Mouse (Mus musculus): ENCODE measurements at regions not wholly inside any gene's neighbourhood (a gene's known extent, or its start where the extent isn't known, plus 50 kb on each side); places are given as distances from the start of the nearest gene placed in this dataset.

- no peaks in the 10 kb centered on the region for H3K36me3 ChIP-seq (ENCODE audit: inconsistent target)
- no peaks in the 10 kb centered on the region for H3K79me2 ChIP-seq (ENCODE audit: inconsistent target)
- H3K27ac ChIP-seq = no peak overlapping the region
- WGBS (ENCODE audit: missing documents) = 77% methylated on average over 6 of the region's 6 CpGs
- no peak overlapping the region for H3K4me3 ChIP-seq (ENCODE audit: inconsistent target)
Observed at GRCm38 (mm10) chr3:139780054-139780453, 574.6 kb downstream of the Stpg2 start.

GRCm38 (mm10) chr3:139783406-139783805, 577.9 kb downstream of the Stpg2 start:
- Histone ChIP-seq H3K36me3 (ENCODE audit: inconsistent target) (no peaks in the 10 kb centered on the region), H3K27ac (no peak overlapping the region), H3K79me2 (ENCODE audit: inconsistent target) (no peaks in the 10 kb centered on the region), H3K4me3 (ENCODE audit: inconsistent target) (no peak overlapping the region)
- 89% methylated on average over 3 of the region's 3 CpGs for WGBS (ENCODE audit: missing documents)

GRCm38 (mm10) chr3:139786510-139786909, 581.0 kb downstream of the Stpg2 start:
- H3K4me3 ChIP-seq (ENCODE audit: inconsistent target) = no peak overlapping the region
- 43% methylated on average over 1 of the region's 1 CpGs for WGBS (ENCODE audit: missing documents)
- H3K27ac ChIP-seq = no peak overlapping the region
- H3K36me3 ChIP-seq (ENCODE audit: inconsistent target) = no peaks in the 10 kb centered on the region
- H3K79me2 ChIP-seq (ENCODE audit: inconsistent target) = no peaks in the 10 kb centered on the region

- WGBS (ENCODE audit: missing documents) = 17% methylated on average over 2 of the region's 2 CpGs
- Histone ChIP-seq H3K27ac (no peak overlapping the region), H3K4me3 (ENCODE audit: inconsistent target) (no peak overlapping the region), H3K36me3 (ENCODE audit: inconsistent target) (no peaks in the 10 kb centered on the region), H3K79me2 (ENCODE audit: inconsistent target) (no peaks in the 10 kb centered on the region)
Observed at GRCm38 (mm10) chr3:139788854-139789253, 583.4 kb downstream of the Stpg2 start.

DNA sequence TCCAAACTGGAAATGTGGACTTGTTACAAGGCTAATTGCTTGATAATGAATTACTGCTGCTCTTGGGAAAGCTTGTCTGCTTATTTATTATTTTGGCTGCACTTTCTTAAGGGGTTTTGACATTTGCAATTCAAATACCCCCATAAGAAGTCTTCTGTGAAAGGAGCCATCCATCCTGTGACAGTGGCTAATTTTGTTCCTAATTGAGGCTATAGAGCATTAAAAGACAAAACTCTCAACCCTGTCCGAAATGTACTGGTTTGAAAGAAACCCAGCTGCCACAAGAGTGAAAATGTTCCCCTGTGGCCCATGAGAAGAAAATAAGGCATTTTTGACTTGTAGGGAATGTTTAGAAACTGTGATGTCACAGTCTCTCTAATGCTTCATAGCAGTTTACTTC, 591.2 kb downstream of the Stpg2 start:
- Histone ChIP-seq H3K79me2 (ENCODE audit: inconsistent target) (no peaks in the 10 kb centered on the region), H3K4me3 (ENCODE audit: inconsistent target) (no peak overlapping the region), H3K36me3 (ENCODE audit: inconsistent target) (no peaks in the 10 kb centered on the region), H3K27ac (no peak overlapping the region)
- WGBS (ENCODE audit: missing documents) = 89% methylated on average over 1 of the region's 1 CpGs

DNA sequence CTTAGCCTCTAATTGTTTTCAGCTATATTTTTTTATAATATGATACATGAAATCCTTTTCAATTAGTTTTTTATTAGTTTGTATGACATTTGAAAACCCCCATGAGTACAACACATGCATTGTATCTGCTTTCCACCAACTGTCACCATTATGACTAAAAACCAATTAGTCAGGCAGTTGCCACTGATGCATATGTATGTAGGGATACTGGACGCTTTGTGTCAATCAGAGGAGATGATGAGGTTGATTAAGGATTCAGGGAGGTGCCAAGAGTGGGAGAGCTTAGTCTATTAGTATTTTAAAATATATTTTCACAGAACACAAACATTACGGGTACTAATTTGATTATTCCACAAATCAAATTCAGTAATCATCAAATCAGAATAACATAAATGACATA, 593.6 kb downstream of the Stpg2 start:
- no peaks in the 10 kb centered on the region for H3K79me2 ChIP-seq (ENCODE audit: inconsistent target)
- no peak overlapping the region for H3K4me3 ChIP-seq (ENCODE audit: inconsistent target)
- WGBS (ENCODE audit: missing documents) = 100% methylated on average over 2 of the region's 2 CpGs
- no peaks in the 10 kb centered on the region for H3K36me3 ChIP-seq (ENCODE audit: inconsistent target)
- no peak overlapping the region for H3K27ac ChIP-seq

GRCm38 (mm10) chr3:139802716-139803710, 597.5 kb downstream of the Stpg2 start:
- 84% methylated on average over 7 of the region's 7 CpGs for WGBS (ENCODE audit: missing documents)

DNA sequence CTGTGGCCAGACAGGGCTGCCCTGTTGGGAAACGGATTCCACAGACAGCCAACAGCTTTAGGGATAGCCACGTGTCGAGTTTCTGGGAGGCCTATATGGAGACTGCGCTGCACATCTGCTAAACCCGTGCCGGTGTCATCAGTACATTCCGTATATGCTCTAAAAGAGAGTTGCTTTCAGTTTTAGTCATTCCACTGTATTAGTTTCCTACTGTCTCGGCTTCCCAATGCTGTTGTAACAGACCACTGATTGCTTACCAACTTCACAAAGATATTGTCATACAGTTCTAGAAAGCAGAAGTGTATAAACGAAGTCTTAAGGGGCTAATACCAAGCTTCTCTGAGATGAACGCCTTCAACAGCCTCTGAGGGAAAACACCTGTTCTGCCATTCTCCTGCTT, 622.5 kb downstream of the Stpg2 start:
- Histone ChIP-seq H3K27ac (no peak overlapping the region), H3K36me3 (ENCODE audit: inconsistent target) (no peaks in the 10 kb centered on the region), H3K79me2 (ENCODE audit: inconsistent target) (no peaks in the 10 kb centered on the region), H3K4me3 (ENCODE audit: inconsistent target) (no peak overlapping the region)
- WGBS (ENCODE audit: missing documents) = 68% methylated on average over 10 of the region's 10 CpGs

More at GRCm38 (mm10) chr3:139802716-139803710, 597.5 kb downstream of the Stpg2 start:
- Histone ChIP-seq H3K27ac (no peak overlapping the region), H3K36me3 (ENCODE audit: inconsistent target) (no peaks in the 10 kb centered on the region), H3K4me3 (ENCODE audit: inconsistent target) (no peak overlapping the region), H3K79me2 (ENCODE audit: inconsistent target) (no peaks in the 10 kb centered on the region)

- 90% methylated on average over 2 of the region's 2 CpGs for WGBS (ENCODE audit: missing documents)
- H3K79me2 ChIP-seq (ENCODE audit: inconsistent target) = no peaks in the 10 kb centered on the region
- H3K4me3 ChIP-seq (ENCODE audit: inconsistent target) = no peak overlapping the region
- H3K27ac ChIP-seq = no peak overlapping the region
- H3K36me3 ChIP-seq (ENCODE audit: inconsistent target) = no peaks in the 10 kb centered on the region
Observed at GRCm38 (mm10) chr3:139828581-139828980, 623.1 kb downstream of the Stpg2 start.

GRCm38 (mm10) chr3:139832599-139832998, 627.1 kb downstream of the Stpg2 start:
- H3K27ac ChIP-seq = no peak overlapping the region
- H3K36me3 ChIP-seq (ENCODE audit: inconsistent target) = no peaks in the 10 kb centered on the region
- no peak overlapping the region for H3K4me3 ChIP-seq (ENCODE audit: inconsistent target)
- H3K79me2 ChIP-seq (ENCODE audit: inconsistent target) = no peaks in the 10 kb centered on the region
- 92% methylated on average over 5 of the region's 5 CpGs for WGBS (ENCODE audit: missing documents)

GRCm38 (mm10) chr3:139842015-139842414, 636.5 kb downstream of the Stpg2 start:
- no peaks in the 10 kb centered on the region for H3K79me2 ChIP-seq (ENCODE audit: inconsistent target)
- H3K27ac ChIP-seq = no peak overlapping the region
- 0% methylated on average over 1 of the region's 3 CpGs for WGBS (ENCODE audit: missing documents)
- no peak overlapping the region for H3K4me3 ChIP-seq (ENCODE audit: inconsistent target)
- H3K36me3 ChIP-seq (ENCODE audit: inconsistent target) = no peaks in the 10 kb centered on the region

DNA sequence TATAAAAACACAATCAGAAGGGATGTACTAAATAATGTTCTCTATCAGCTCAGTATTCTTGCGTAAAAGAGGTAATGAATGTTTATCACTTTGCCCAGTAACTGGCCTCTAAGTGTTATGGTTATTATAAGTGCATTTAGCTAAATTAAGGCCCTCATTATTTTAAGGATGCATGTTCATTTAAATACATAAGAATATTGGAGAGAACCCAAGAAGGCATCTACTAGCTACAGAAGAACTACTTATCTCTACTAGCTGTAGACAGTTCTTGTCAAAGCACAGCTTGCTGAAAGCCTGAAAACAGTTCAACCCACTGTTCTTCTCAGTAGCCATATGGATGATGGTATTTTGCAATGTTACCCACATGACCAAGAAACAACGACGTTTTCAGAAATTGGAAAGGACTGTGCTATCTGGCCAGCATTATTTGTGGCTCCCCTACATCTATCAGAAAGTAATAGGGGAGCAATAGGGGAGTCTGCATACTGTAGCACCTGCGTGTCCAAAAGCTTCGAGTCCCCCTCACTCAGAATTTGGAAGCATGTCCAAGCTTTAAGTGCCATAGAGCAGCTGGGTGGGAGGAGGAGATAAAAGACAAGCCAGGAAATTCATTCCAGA, 637.6 kb downstream of the Stpg2 start:
- Histone ChIP-seq H3K79me2 (ENCODE audit: inconsistent target) (no peaks in the 10 kb centered on the region), H3K27ac (no peak overlapping the region), H3K4me3 (ENCODE audit: inconsistent target) (no peak overlapping the region), H3K36me3 (ENCODE audit: inconsistent target) (no peaks in the 10 kb centered on the region)
- WGBS (ENCODE audit: missing documents) = 77% methylated on average over 5 of the region's 5 CpGs

GRCm38 (mm10) chr3:139844443-139844842, 638.9 kb downstream of the Stpg2 start:
- H3K79me2 ChIP-seq (ENCODE audit: inconsistent target) = no peaks in the 10 kb centered on the region
- WGBS (ENCODE audit: missing documents) = 64% methylated on average over 3 of the region's 3 CpGs
- no peaks in the 10 kb centered on the region for H3K36me3 ChIP-seq (ENCODE audit: inconsistent target)
- H3K27ac ChIP-seq = no peak overlapping the region
- H3K4me3 ChIP-seq (ENCODE audit: inconsistent target) = no peak overlapping the region

DNA sequence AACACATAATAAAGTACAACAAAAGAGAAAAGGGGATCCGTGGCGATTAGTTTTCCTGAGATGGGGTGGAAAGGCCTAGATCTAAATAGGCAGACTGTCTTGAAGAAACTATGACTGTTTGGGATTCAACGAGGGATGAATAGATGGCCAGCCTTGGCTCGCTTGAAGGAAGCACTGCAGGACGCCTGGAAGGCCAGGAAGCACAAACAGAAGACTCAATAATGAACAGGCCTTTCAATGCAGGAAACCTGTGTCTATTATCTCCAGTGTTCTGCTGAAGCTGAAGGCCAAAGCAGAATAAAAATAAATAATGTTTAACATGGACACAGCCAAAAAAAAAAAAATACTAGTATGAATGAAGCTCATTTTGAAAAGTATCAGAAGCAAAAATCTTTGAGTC, 642.3 kb downstream of the Stpg2 start:
- no peaks in the 10 kb centered on the region for H3K79me2 ChIP-seq (ENCODE audit: inconsistent target)
- H3K36me3 ChIP-seq (ENCODE audit: inconsistent target) = no peaks in the 10 kb centered on the region
- H3K27ac ChIP-seq = no peak overlapping the region
- no peak overlapping the region for H3K4me3 ChIP-seq (ENCODE audit: inconsistent target)
- 88% methylated on average over 5 of the region's 5 CpGs for WGBS (ENCODE audit: missing documents)

- Histone ChIP-seq H3K4me3 (ENCODE audit: inconsistent target) (no peak overlapping the region), H3K27ac (no peak overlapping the region), H3K79me2 (ENCODE audit: inconsistent target) (no peaks in the 10 kb centered on the region), H3K36me3 (ENCODE audit: inconsistent target) (no peaks in the 10 kb centered on the region)
- WGBS (ENCODE audit: missing documents) = 51% methylated on average over 16 of the region's 16 CpGs
Observed at GRCm38 (mm10) chr3:139859966-139860635, 654.6 kb downstream of the Stpg2 start.
